Mouse (Mus musculus) skeletal muscle tissue, postnatal 0 days (tissue): Measurements from ENCODE around the gene D16Ertd472e. TPM values are rescaled to one million over a fixed set of nuclear protein-coding genes. Genes with fewer than 3 reads are reported as not detected.

Source experiments
- polyA plus RNA-seq: library from polyadenylated mRNA; unstranded; fragments of >200 nt; fragmentation: Nextera tagmentation; extraction: Ambion mirVana; gene quantifications from 2 replicates; pipeline ENCODE4 v1.2.1, GENCODE M21; 2015

D16Ertd472e gene
- polyA plus RNA-seq, result 8.7 and 9.0 TPM in 2 replicates

DNA sequence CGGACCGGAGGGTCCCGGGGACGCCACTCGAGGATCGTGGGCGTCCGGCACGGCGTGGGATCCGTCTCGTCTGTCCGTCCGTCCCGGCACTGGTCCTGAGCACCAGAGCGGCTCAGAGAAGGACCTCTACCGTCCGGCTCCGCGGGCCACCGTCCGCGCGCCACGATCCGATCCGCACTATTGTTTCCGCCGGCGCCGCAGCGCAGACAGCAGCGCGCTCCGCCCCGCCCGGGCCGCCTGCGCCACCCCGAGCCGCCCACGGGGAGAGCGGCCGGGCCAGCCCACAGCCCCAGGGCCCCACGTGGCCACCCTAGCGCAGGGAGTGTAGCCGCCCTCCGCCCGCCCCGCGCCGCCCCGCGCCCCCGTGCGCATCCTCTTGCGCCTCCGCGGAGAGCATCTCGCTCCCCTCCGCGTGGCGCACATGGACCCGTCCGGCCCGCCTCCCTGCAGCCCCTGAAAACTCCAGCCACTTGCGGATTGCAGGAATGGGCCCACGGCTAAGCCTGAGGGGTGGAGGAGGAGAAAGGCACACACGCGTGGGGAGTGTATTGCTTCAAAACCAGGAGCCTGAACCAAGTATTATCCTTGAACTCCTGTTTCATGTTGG, at the start of gene D16Ertd472e:
TSS of gene D16Ertd472e (minus strand) at position 231 of the 607 bp plus-strand sequence.

Other genes with a start within 250 kb of the D16Ertd472e start
- gene Btg3, start 199.5 kb downstream of the D16Ertd472e start, polyA plus RNA-seq, result 36.0 and 37.5 TPM in 2 replicates